Mouse (Mus musculus) limb, embryonic 14.5 days (tissue): ENCODE data around the gene Lnx1. TPM values are rescaled to one million over a fixed set of nuclear protein-coding genes. Genes with fewer than 3 reads are reported as not detected.

Experiments used
- ATAC-seq: fragments of 200-750 bp; cut with Nextera tagmentation; 2 replicates; pipeline ENCODE4 v1.8.0; 2017; ENCODE audit warnings: low read depth, moderate number of reproducible peaks, moderate TSS enrichment; ENCODE audit not compliant: low FRiP score
- DNase-seq: peaks from one replicate; pipeline ENCODE4 v3.0.0-alpha.2; 2015; ENCODE audit warnings: low spot score
- H3K27ac ChIP-seq: fragments of 300-500 bp; sonication (generic); replicated peaks from 2 replicates; pipeline ENCODE4 v1.5.1; 2014; ENCODE audit warnings: low read depth, mild to moderate bottlenecking, low read length, moderate library complexity, mixed read lengths
- H3K27me3 ChIP-seq: fragments of 300-500 bp; sonication (generic); 2 replicates; pipeline ENCODE4 v1.6.1; 2014; ENCODE audit warnings: low read length, mixed read lengths; ENCODE audit not compliant: control insufficient read depth, insufficient read depth
- H3K36me3 ChIP-seq: fragments of 300-500 bp; sonication (generic); 2 replicates; pipeline ENCODE4 v1.6.1; 2014; ENCODE audit warnings: mild to moderate bottlenecking, low read length, moderate library complexity, mixed read lengths; ENCODE audit not compliant: control insufficient read depth, insufficient read depth
- H3K4me1 ChIP-seq: fragments of 300-500 bp; sonication (generic); 2 replicates; pipeline ENCODE4 v1.6.1; 2014; ENCODE audit warnings: antibody characterized with exemption, low read length, mixed read lengths; ENCODE audit not compliant: control insufficient read depth, insufficient read depth
- H3K4me2 ChIP-seq: fragments of 300-500 bp; sonication (generic); replicated peaks from 2 replicates; pipeline ENCODE4 v1.6.1; 2014; ENCODE audit warnings: low read depth, mild to moderate bottlenecking, low read length, moderate library complexity; ENCODE audit not compliant: severe bottlenecking
- H3K4me3 ChIP-seq: fragments of 300-500 bp; sonication (generic); replicated peaks from 2 replicates; pipeline ENCODE4 v1.5.1; 2014; ENCODE audit warnings: low read length
- H3K9ac ChIP-seq: fragments of 300-500 bp; sonication (generic); 2 replicates; pipeline ENCODE4 v1.6.1; 2014; ENCODE audit warnings: mild to moderate bottlenecking, low read depth, low read length, moderate library complexity; ENCODE audit not compliant: severe bottlenecking
- H3K9me3 ChIP-seq: fragments of 300-500 bp; sonication (generic); 2 replicates; pipeline ENCODE4 v1.6.1; 2016; ENCODE audit warnings: low read length; ENCODE audit not compliant: control insufficient read depth
- POLR2A ChIP-seq: fragments of 200-500 bp; IDR thresholded peaks from 2 replicates; pipeline ENCODE4 v1.8.0; 2012; ENCODE audit warnings: inconsistent platforms, mild to moderate bottlenecking, moderate library complexity, borderline replicate concordance; ENCODE audit not compliant: insufficient read depth, insufficient read length; ENCODE audit errors: extremely low read depth
- WGBS: fragments of 180-500 bp; shearing (Covaris S2); extraction: QIAGEN DNeasy Blood & Tissue Kit; methylation state at CpG from one replicate; pipeline ENCODE4 v1.1.7; 2014; 5-methylcytosine and 5-hydroxymethylcytosine counted together
- polyA plus RNA-seq, 2 experiments: library from polyadenylated mRNA; depleted of rRNA in 1 of 2; stranded (reverse) in 1 of 2; unstranded in 1 of 2; fragments of >200 nt; fragmentation: Nextera tagmentation in 1 of 2; extraction: Ambion mirVana in 1 of 2; gene quantifications; 2 replicates each; pipeline versions ENCODE4 v1.2.1 to v1.2.3; 2012 to 2014

The Lnx1 gene
- polyA plus RNA-seq, 2 experiments: 0.92 to 1.0 TPM

DNA sequence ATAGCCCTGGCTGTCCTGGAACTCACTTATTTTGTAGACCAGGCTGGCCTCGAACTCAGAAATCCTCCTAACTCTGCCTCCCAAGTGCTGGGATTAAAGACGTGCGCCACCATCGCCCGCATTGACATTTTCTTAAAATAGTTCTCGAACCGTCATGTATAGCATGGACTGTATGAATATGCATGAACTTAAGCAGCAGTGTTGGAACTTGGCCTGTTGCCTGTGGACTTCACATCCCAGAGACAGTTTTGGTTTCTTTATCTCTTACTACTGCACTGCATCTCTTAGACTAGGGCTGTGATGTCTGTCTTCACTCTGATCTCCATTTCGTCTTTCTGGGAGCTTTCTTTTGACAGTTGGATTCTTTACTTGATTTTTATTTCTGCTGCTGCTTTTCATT is 153.1 kb downstream of the Lnx1 start:
- H3K9me3 ChIP-seq: no peaks in the 10 kb centered on the region
- no peaks in the 10 kb centered on the region for H3K27me3 ChIP-seq
- no peak overlapping the region for H3K9ac ChIP-seq
- TF ChIP-seq POLR2A: no peak
- H3K4me3 ChIP-seq: no peak overlapping the region
- DNase-seq (no peak), ATAC-seq (no peak)
- H3K4me1 ChIP-seq: no peaks in the 10 kb centered on the region
- H3K27ac ChIP-seq: no peak overlapping the region
- WGBS: 93% methylated on average over 8 of the region's 8 CpGs
- no peak overlapping the region for H3K4me2 ChIP-seq
- H3K36me3 ChIP-seq: peaks cover 75% of the 10 kb centered on the region

DNA sequence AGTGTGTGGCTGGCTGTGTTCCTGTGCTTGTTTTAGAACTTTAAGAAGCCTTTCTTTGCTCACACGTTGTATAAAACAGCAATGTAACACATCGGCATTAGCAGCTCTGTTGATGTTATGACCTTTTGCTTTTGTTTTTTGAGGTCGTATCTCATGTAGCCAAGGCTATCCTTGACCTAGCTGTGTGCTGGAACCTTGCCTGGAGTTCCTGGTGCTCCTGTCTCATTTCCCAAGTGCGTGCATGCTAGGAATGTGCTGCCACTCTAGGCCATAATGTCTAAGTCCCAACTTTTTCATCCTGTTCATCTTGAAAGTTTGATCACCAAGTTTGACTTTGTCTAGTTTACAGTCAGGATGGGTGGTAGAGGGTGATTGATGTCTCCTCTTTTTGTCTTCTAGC is 157.1 kb downstream of the Lnx1 start:
- H3K4me3 ChIP-seq: no peak overlapping the region
- H3K4me1 ChIP-seq: no peaks in the 10 kb centered on the region
- H3K9me3 ChIP-seq: no peaks in the 10 kb centered on the region
- H3K27ac ChIP-seq: no peak overlapping the region
- TF ChIP-seq POLR2A: no peak
- H3K36me3 ChIP-seq: peaks cover 67% of the 10 kb centered on the region
- H3K9ac ChIP-seq: no peak overlapping the region
- WGBS: 98% methylated on average over 4 of the region's 4 CpGs
- DNase-seq: no peak
- H3K27me3 ChIP-seq: no peaks in the 10 kb centered on the region
- ATAC-seq: no peak
- no peak overlapping the region for H3K4me2 ChIP-seq

Other genes with a start within 250 kb of the Lnx1 start
- gene Scfd2, start 171.2 kb downstream of the Lnx1 start, polyA plus RNA-seq (2012; rRNA removed): 9.6 and 13.5 TPM in 2 replicates
- gene Scfd2, start 171.2 kb downstream of the Lnx1 start, polyA plus RNA-seq (2014; fragmentation: Nextera tagmentation; extraction: Ambion mirVana): 16.2 and 17.4 TPM in 2 replicates
- gene Fip1l1, start 167.5 kb downstream of the Lnx1 start, polyA plus RNA-seq (2012; rRNA removed): 82.0 and 92.0 TPM in 2 replicates
- gene Fip1l1, start 167.5 kb downstream of the Lnx1 start, polyA plus RNA-seq (2014; fragmentation: Nextera tagmentation; extraction: Ambion mirVana): 69.7 and 81.0 TPM in 2 replicates